Mouse (Mus musculus) hindbrain, embryonic 10.5 days (tissue): ENCODE data around the gene Isl2. TPM values are rescaled to one million over a fixed set of nuclear protein-coding genes. Genes with fewer than 3 reads are reported as not detected.

Source experiments
- DNase-seq: peaks from one replicate; pipeline ENCODE4 v3.0.0-alpha.2; 2017; ENCODE audit warnings: low spot score
- H3K27ac ChIP-seq: fragments of 300-500 bp; sonication (generic); 2 replicates; pipeline ENCODE4 v1.5.1; 2016; ENCODE audit warnings: mild to moderate bottlenecking, moderate library complexity
- H3K27me3 ChIP-seq: fragments of 300-500 bp; sonication (generic); 2 replicates; pipeline ENCODE4 v1.6.1; 2016; ENCODE audit warnings: mild to moderate bottlenecking; ENCODE audit not compliant: poor library complexity, insufficient read depth, severe bottlenecking
- H3K36me3 ChIP-seq: fragments of 300-500 bp; sonication (generic); 2 replicates; pipeline ENCODE4 v1.6.1; 2016; ENCODE audit warnings: mild to moderate bottlenecking, moderate library complexity
- H3K4me1 ChIP-seq: fragments of 300-500 bp; sonication (generic); replicated peaks from 2 replicates; pipeline ENCODE4 v1.6.1; 2016; ENCODE audit warnings: mild to moderate bottlenecking
- H3K4me3 ChIP-seq: fragments of 300-500 bp; sonication (generic); 2 replicates; pipeline ENCODE4 v1.5.1; 2016; ENCODE audit warnings: mild to moderate bottlenecking, moderate library complexity
- H3K9me3 ChIP-seq: fragments of 300-500 bp; sonication (generic); 2 replicates; pipeline ENCODE4 v1.6.1; 2016; ENCODE audit warnings: mild to moderate bottlenecking, moderate library complexity
- WGBS: fragments of 180-500 bp; shearing (Covaris S2); methylation state at CpG from one replicate; pipeline ENCODE4 v1.1.7; 2016; 5-methylcytosine and 5-hydroxymethylcytosine counted together
- polyA plus RNA-seq: library from polyadenylated mRNA; unstranded; fragments of >200 nt; fragmentation: Nextera tagmentation; extraction: Ambion mirVana; gene quantifications from 2 replicates; pipeline ENCODE4 v1.2.1, GENCODE M21; 2016

The Isl2 gene
- polyA plus RNA-seq, 1 experiment from 2014 or later = 15.7 TPM

GRCm38 (mm10) chr9:55541681-55542365 lies 3.4 kb downstream of the Isl2 start:
- DNase-seq = peak; percentile 55
- Histone ChIP-seq H3K4me1 (peaks cover 74% of the 10 kb centered on the region), H3K27ac (peak overlapping the region; percentile 68), H3K27me3 (peaks cover 100% of the 10 kb centered on the region), H3K9me3 (no peaks in the 10 kb centered on the region), H3K36me3 (no peaks in the 10 kb centered on the region), H3K4me3 (peak overlapping the region; percentile 54)
- 1% methylated on average over 59 of the region's 59 CpGs for WGBS

GRCm38 (mm10) chr9:55542366-55543325 lies 4.2 kb downstream of the Isl2 start:
- H3K27me3 ChIP-seq = peaks cover 100% of the 10 kb centered on the region
- H3K27ac ChIP-seq = peak overlapping the region; percentile 68
- peaks cover 74% of the 10 kb centered on the region for H3K4me1 ChIP-seq
- H3K4me3 ChIP-seq = peak overlapping the region; percentile 54
- WGBS = under 1% methylated on average over 59 of the region's 59 CpGs
- no peaks in the 10 kb centered on the region for H3K9me3 ChIP-seq
- no peaks in the 10 kb centered on the region for H3K36me3 ChIP-seq
- peak; percentile 58 for DNase-seq

GRCm38 (mm10) chr9:55543336-55543702 lies 4.8 kb downstream of the Isl2 start:
- H3K4me1 ChIP-seq = peaks cover 74% of the 10 kb centered on the region
- H3K9me3 ChIP-seq = no peaks in the 10 kb centered on the region
- no peaks in the 10 kb centered on the region for H3K36me3 ChIP-seq
- H3K27me3 ChIP-seq = peaks cover 100% of the 10 kb centered on the region
- WGBS = 2% methylated on average over 8 of the region's 8 CpGs
- no peak for DNase-seq
- H3K27ac ChIP-seq = no peak overlapping the region
- H3K4me3 ChIP-seq = peak overlapping the region; percentile 54

GRCm38 (mm10) chr9:55543703-55544401 lies 5.4 kb downstream of the Isl2 start:
- peak; percentile 80 for DNase-seq
- Histone ChIP-seq H3K27me3 (peaks cover 100% of the 10 kb centered on the region), H3K9me3 (no peaks in the 10 kb centered on the region), H3K4me1 (peaks cover 69% of the 10 kb centered on the region), H3K4me3 (peak overlapping the region; percentile 54), H3K27ac (no peak overlapping the region), H3K36me3 (no peaks in the 10 kb centered on the region)
- WGBS = under 1% methylated on average over 46 of the region's 46 CpGs

- WGBS = under 1% methylated on average over 30 of the region's 30 CpGs
- Histone ChIP-seq H3K4me1 (peaks cover 65% of the 10 kb centered on the region), H3K4me3 (peak overlapping the region; percentile 54), H3K27ac (0 out of 2 replicates have a peak overlapping the region, but pooled peaks have one; percentile 23), H3K27me3 (peaks cover 100% of the 10 kb centered on the region), H3K36me3 (no peaks in the 10 kb centered on the region), H3K9me3 (no peaks in the 10 kb centered on the region)
- peak; percentile 69 for DNase-seq
These were observed 6.5 kb downstream of the Isl2 start for GRCm38 (mm10) chr9:55544861-55545555.

- Histone ChIP-seq H3K27me3 (peaks cover 100% of the 10 kb centered on the region), H3K27ac (0 out of 2 replicates have a peak overlapping the region, but pooled peaks have one; percentile 23), H3K9me3 (no peaks in the 10 kb centered on the region), H3K4me1 (peaks cover 58% of the 10 kb centered on the region), H3K36me3 (no peaks in the 10 kb centered on the region), H3K4me3 (peak overlapping the region; percentile 54)
- DNase-seq = peak; percentile 56
- WGBS = 5% methylated on average over 41 of the region's 41 CpGs
These were observed 7.2 kb downstream of the Isl2 start for GRCm38 (mm10) chr9:55545556-55546175.

DNA sequence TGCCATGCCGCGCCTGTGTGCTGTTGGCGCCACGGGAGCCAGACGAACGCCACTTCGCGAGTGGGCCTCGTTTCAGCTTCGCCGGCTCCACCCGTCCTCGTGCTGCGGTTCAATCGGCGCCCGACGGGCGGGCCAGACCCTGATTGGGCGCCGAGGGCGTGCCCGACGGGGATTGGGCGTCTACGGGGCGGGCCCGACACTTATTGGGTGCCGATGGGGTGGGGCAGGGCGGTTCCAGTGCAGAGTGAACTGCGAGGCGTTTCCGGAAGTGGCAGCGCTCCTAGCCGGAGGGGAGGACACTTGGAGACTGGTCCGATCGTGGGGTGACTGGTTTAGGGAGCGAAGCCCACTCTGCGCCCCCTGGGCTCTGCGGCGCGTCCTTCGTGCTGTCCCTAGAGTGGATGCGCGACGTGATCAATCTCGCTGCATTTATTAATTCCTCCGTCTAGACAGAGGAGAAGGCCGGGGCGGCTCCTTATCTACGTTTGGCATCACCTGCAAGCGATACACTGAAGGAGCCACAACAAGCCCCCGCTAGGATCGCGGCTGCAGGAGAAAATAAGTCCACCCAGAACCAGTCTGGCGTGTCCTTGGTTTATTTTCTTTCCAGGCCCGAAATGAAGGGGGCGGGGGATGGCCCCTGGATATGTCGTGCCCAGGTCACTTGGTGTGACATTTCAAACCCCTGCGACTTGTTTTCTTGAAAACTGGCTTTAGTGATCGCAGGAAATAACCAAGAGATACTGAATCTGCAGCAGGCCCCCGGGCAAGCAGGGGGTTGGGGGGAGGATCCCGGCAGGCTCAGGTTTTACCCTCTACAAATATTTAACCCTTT lies 7.9 kb downstream of the Isl2 start:
- H3K36me3 ChIP-seq = no peaks in the 10 kb centered on the region
- H3K27ac ChIP-seq = peak overlapping the region; percentile 59; the same call in 1 of the 2 replicates
- H3K9me3 ChIP-seq = no peaks in the 10 kb centered on the region
- H3K4me1 ChIP-seq = peaks cover 51% of the 10 kb centered on the region
- H3K4me3 ChIP-seq = peak overlapping the region; percentile 54
- DNase-seq = peak; percentile 67
- H3K27me3 ChIP-seq = peaks cover 100% of the 10 kb centered on the region
- WGBS = 2% methylated on average over 63 of the region's 63 CpGs

GRCm38 (mm10) chr9:55548871-55549270 lies 10.4 kb downstream of the Isl2 start:
- Histone ChIP-seq H3K27me3 (peaks cover 85% of the 10 kb centered on the region), H3K4me1 (peaks cover 28% of the 10 kb centered on the region), H3K4me3 (no peak overlapping the region), H3K27ac (no peak overlapping the region), H3K9me3 (no peaks in the 10 kb centered on the region), H3K36me3 (no peaks in the 10 kb centered on the region)
- no peak for DNase-seq
- WGBS = 14% methylated on average over 3 of the region's 3 CpGs

- Histone ChIP-seq H3K4me1 (peaks cover 23% of the 10 kb centered on the region), H3K36me3 (no peaks in the 10 kb centered on the region), H3K9me3 (no peaks in the 10 kb centered on the region), H3K27me3 (peaks cover 79% of the 10 kb centered on the region), H3K4me3 (no peak overlapping the region), H3K27ac (no peak overlapping the region)
- no peak for DNase-seq
- 5% methylated on average over 16 of the region's 16 CpGs for WGBS
These were observed 10.9 kb downstream of the Isl2 start for GRCm38 (mm10) chr9:55549302-55549890.

DNA sequence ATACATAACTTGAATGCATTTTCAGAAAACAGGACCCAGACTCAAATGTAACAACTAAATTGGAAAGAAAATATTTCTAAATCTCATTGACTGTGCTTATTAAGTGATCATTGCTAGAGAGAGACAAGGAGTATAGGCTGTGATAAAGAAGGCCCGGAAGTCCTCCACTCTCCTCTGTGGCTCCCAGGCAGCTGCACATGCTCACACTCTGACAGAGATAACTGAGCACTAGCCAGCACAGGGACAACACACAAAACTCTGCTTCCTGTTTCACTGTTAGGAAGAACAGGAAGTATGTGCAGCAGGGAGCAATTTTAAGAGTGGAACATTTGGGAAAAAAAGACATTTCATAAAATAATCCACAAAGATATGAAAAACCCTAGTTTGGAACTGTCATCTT lies 16.5 kb downstream of the Isl2 start:
- DNase-seq = no peak
- Histone ChIP-seq H3K9me3 (no peaks in the 10 kb centered on the region), H3K36me3 (no peaks in the 10 kb centered on the region), H3K4me1 (no peaks in the 10 kb centered on the region), H3K4me3 (no peak overlapping the region), H3K27ac (no peak overlapping the region), H3K27me3 (peaks cover 23% of the 10 kb centered on the region)
- 75% methylated on average over 1 of the region's 1 CpGs for WGBS

DNA sequence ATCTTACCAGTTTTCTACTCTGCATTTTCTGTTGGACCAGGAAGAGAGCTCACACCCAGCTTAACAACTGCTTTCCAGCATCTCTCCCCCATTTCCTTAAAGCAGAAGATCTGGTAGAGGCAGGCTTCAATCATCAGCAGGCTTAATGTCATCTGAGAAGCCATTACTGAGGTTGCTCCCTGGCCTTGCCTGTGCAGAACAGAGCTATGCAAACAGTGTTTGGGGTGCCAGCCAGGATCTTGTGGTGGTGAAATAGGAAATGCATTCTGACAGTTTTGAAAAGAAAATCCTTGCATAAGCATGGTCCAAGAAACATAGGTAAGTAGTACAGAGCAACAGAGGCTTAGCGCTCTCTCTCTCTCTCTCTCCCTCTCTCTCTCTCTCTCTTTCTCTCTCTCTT lies 22.5 kb downstream of the Isl2 start:
- 100% methylated on average over 1 of the region's 1 CpGs for WGBS

More for the DNA sequence above, 22.5 kb downstream of the Isl2 start:
- Histone ChIP-seq H3K27ac (no peak overlapping the region), H3K9me3 (no peaks in the 10 kb centered on the region), H3K4me3 (no peak overlapping the region), H3K27me3 (no peaks in the 10 kb centered on the region), H3K36me3 (no peaks in the 10 kb centered on the region), H3K4me1 (no peaks in the 10 kb centered on the region)
- no peak for DNase-seq
